Mouse (Mus musculus) ES-E14 (cell line): ENCODE results near the gene Ffar4. TPM values are rescaled to one million over a fixed set of nuclear protein-coding genes. Genes with fewer than 3 reads are reported as not detected.
A peak's percentile ranks its signal among the peaks of the same experiment; 100 is the strongest.

ENCODE experiments used
- DNase-seq: peaks from one replicate; pipeline ENCODE4 v3.0.0-alpha.2; 2013; ENCODE audit warnings: low read depth, low spot score
- H3K27ac ChIP-seq: 2 replicates; pipeline ENCODE4 v1.5.1; 2012; ENCODE audit warnings: low read depth, mild to moderate bottlenecking, low read length, moderate library complexity, mixed read lengths; ENCODE audit not compliant: poor library complexity, insufficient read depth, severe bottlenecking
- H3K36me3 ChIP-seq: 2 replicates; pipeline ENCODE4 v1.6.1; 2012; ENCODE audit warnings: mild to moderate bottlenecking, low read length, moderate library complexity, mixed read lengths; ENCODE audit not compliant: control insufficient read depth, poor library complexity, insufficient read depth, severe bottlenecking
- H3K4me1 ChIP-seq, 2 experiments: fragments of 150-350 bp in 1 of 2; sonication (generic) in 1 of 2; 2 replicates each; pipeline ENCODE4 v1.6.1; 2012; ENCODE audit warnings: low read length in 2 of 2, mild to moderate bottlenecking in 1 of 2, mixed read lengths in 1 of 2; ENCODE audit not compliant: control insufficient read depth in 2 of 2, insufficient read depth in 2 of 2, poor library complexity in 1 of 2
- H3K4me3 ChIP-seq, 2 experiments: fragments of 150-350 bp in 1 of 2; sonication (generic) in 1 of 2; 2 replicates each; pipeline ENCODE4 v1.5.1; 2012; ENCODE audit warnings: low read length in 2 of 2, low read depth in 1 of 2, mild to moderate bottlenecking in 1 of 2, mixed read lengths in 1 of 2; ENCODE audit not compliant: insufficient read depth in 1 of 2, poor library complexity in 1 of 2, severe bottlenecking in 1 of 2
- H3K9ac ChIP-seq: 2 replicates; pipeline ENCODE4 v1.6.1; 2012; ENCODE audit warnings: low read depth, mild to moderate bottlenecking, low read length, mixed read lengths; ENCODE audit not compliant: poor library complexity, insufficient read depth, severe bottlenecking
- H3K9me3 ChIP-seq: fragments of 150-350 bp; sonication (generic); 2 replicates; pipeline ENCODE4 v1.6.1; 2012; ENCODE audit warnings: low read depth, mild to moderate bottlenecking, low read length; ENCODE audit not compliant: control insufficient read depth, insufficient read depth
- CHD2 ChIP-seq: IDR thresholded peaks from 2 replicates; pipeline ENCODE4 v1.6.1; 2014; ENCODE audit warnings: mild to moderate bottlenecking, low read depth, low read length, inconsistent platforms
- HCFC1 ChIP-seq: IDR thresholded peaks from 2 replicates; pipeline ENCODE4 v1.6.1; 2012; ENCODE audit warnings: low read length, inconsistent platforms, borderline replicate concordance; ENCODE audit not compliant: insufficient read depth
- MAFK ChIP-seq: IDR thresholded peaks from 2 replicates; pipeline ENCODE4 v1.6.1; 2014; ENCODE audit warnings: mild to moderate bottlenecking, low read depth, low read length, inconsistent platforms; ENCODE audit not compliant: insufficient read depth
- ZC3H11A ChIP-seq: IDR thresholded peaks from 2 replicates; pipeline ENCODE4 v1.6.1; 2012; ENCODE audit warnings: low read depth, mild to moderate bottlenecking, inconsistent platforms, low read length, borderline replicate concordance
- ZNF384 ChIP-seq: IDR thresholded peaks from 2 replicates; pipeline ENCODE4 v1.6.1; 2012; ENCODE audit warnings: low read depth, low read length, inconsistent platforms
- in situ Hi-C, 2 experiments: fragments of 600-800 bp; cut with MboI; formaldehyde crosslinking; loops; one replicate each; pipeline ENCODE4 v1.15.1; 2025; ENCODE audit warnings: low sequenced_read_pairs in 2 of 2, inconsistent platforms in 1 of 2; ENCODE audit not compliant: unreplicated experiment in 2 of 2
- total RNA-seq: library from RNA; depleted of rRNA; stranded (reverse); fragments of 300-350 nt; gene quantifications from 2 replicates; pipeline ENCODE4 v1.2.3, GENCODE M21; 2012; rRNA removed

Ffar4 gene
- total RNA-seq: 0.22 and 0.90 TPM in 2 replicates

GRCm38 (mm10) chr19:38096858-38097758 is at the start of gene Ffar4:
TSS of gene Ffar4 (plus strand) at chr19:38097071.
- no peak for DNase-seq
- Histone ChIP-seq H3K27ac (no peak within 1 kb of the TSS), H3K9ac (peak within 1 kb of the TSS; percentile 65), H3K4me3 (peak within 1 kb of the TSS; percentile 52 to 69), H3K36me3 (no peaks in the 10 kb centered on the region), H3K9me3 (no peaks in the 10 kb centered on the region), H3K4me1 (peaks cover 2 to 5% of the 10 kb centered on the region in 2 experiments; a peak in 2 of 4 replicates)
- in situ Hi-C loops: no loop called here
- TF ChIP-seq HCFC1 (no peak), CHD2 (no peak), ZC3H11A (no peak), ZNF384 (no peak), MAFK (no peak)

DNA sequence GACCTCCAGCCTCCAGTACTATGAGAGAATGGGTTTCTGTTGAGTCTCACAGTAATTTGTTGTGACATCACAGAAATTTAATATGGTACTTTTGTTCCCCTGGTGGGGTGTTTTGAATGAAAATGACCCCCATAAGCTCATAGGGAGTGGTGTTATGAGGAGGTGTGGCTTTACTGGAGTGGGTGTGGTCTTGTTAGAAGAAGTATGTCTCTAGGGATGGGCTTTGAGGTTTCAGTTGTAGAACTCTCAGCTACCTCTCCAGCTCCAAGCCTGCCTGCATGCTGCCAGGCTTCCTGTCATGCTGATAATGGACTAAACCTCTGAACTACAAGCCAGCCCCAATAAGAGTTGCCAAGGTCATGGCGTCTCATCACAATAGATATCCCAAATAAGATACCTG is 47.2 kb upstream of the Ffar4 start:
- in situ Hi-C loops: no loop called here
- no peak for DNase-seq
- TF ChIP-seq HCFC1 (no peak), ZC3H11A (no peak)

GRCm38 (mm10) chr19:38053227-38054041 is 43.4 kb upstream of the Ffar4 start:
- in situ Hi-C loops: no loop called here
- H3K27ac ChIP-seq: no peak overlapping the region; the same call in 1 of the 2 replicates
- peak; percentile 93 for TF ChIP-seq MAFK
- TF ChIP-seq HCFC1: no peak
- H3K36me3 ChIP-seq: peaks cover 5% of the 10 kb centered on the region
- peaks cover 0 to 5% of the 10 kb centered on the region in 2 experiments; a peak in 3 of 4 replicates for H3K4me1 ChIP-seq
- no peak overlapping the region; the same call in 1 of the 2 replicates for H3K9ac ChIP-seq
- H3K4me3 ChIP-seq: peak overlapping the region; percentile 73 to 79
- no peaks in the 10 kb centered on the region for H3K9me3 ChIP-seq
- DNase-seq: no peak

More for the DNA sequence above, 47.2 kb upstream of the Ffar4 start:
- peaks cover 5 to 6% of the 10 kb centered on the region in 2 experiments for H3K4me1 ChIP-seq
- no peak overlapping the region for H3K9ac ChIP-seq
- no peaks in the 10 kb centered on the region for H3K9me3 ChIP-seq
- no peaks in the 10 kb centered on the region for H3K36me3 ChIP-seq
- peak overlapping the region; percentile 4; the same call in 1 of the 2 replicates for H3K27ac ChIP-seq
- no peak overlapping the region for H3K4me3 ChIP-seq

GRCm38 (mm10) chr19:38054149-38054719 is 42.6 kb upstream of the Ffar4 start:
- H3K4me1 ChIP-seq: peaks cover 0 to 4% of the 10 kb centered on the region in 2 experiments; a peak in 2 of 4 replicates
- in situ Hi-C loops: no loop called here
- H3K27ac ChIP-seq: peak overlapping the region; percentile 47
- H3K9ac ChIP-seq: peak overlapping the region; percentile 74
- peak; percentile 88 for DNase-seq
- TF ChIP-seq ZNF384 (no peak), HCFC1 (no peak), CHD2 (no peak), ZC3H11A (no peak), MAFK (no peak)
- peak overlapping the region; percentile 73 to 79 for H3K4me3 ChIP-seq
- H3K9me3 ChIP-seq: no peaks in the 10 kb centered on the region
- H3K36me3 ChIP-seq: peaks cover 8% of the 10 kb centered on the region
